Mouse (Mus musculus) lung, postnatal 0 days (tissue): Measurements from ENCODE around the gene Aldh1a2.

Experiments
- CTCF ChIP-seq: IDR thresholded peaks from 2 replicates; pipeline ENCODE4 v1.5.1; 2016; ENCODE audit warnings: antibody characterized with exemption, mild to moderate bottlenecking
- EP300 ChIP-seq: IDR thresholded peaks from 2 replicates; pipeline ENCODE4 v1.6.1; 2016; ENCODE audit warnings: antibody characterized with exemption, mild to moderate bottlenecking, control low read depth

- TF ChIP-seq CTCF (no peak), EP300 (no peak)
Observed at GRCm38 (mm10) chr9:71324060-71324459, 108.5 kb downstream of the Aldh1a2 start.
